8 mouse cellular contexts compared by ENCODE assay signal in the genomic region with DNA sequence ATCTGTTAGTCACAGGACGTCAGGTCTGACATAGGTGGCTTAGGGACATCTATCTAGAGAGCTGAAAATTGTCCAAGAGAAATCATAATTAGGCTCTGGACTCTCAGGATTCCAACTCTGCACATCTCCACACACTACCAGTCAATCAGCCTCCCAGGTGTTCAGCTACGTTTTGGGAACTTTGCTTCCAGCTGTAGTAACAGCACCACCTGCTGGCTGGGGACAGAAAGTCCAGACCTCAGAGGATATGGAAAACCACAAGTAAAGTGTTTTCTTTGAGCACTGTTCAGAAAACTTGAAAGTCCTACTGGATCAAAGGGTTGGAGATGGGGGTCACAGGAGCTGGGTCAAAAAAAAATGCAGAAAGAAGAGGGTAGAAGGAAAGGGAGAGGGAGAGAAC. TPM values are rescaled to one million over a fixed set of nuclear protein-coding genes. Genes with fewer than 3 reads are reported as not detected.
DNase-seq lines count a peak whose midpoint lies in the region; ATAC-seq lines count a peak whose summit lies in the region.

No protein-coding gene starts in this region.

- no peaks in the 10 kb centered on the region for H3K9me3 ChIP-seq in midbrain, embryonic 10.5 days (replicated peaks)
- H3K9me3 ChIP-seq in midbrain, embryonic 13.5 days = no peaks in the 10 kb centered on the region

- H3K27me3 ChIP-seq in midbrain, embryonic 10.5 days (ENCODE audit: low read depth, poor library complexity, severe bottlenecking) = no peaks in the 10 kb centered on the region
- no peaks in the 10 kb centered on the region for H3K27me3 ChIP-seq in midbrain, embryonic 13.5 days

- no peaks in the 10 kb centered on the region for H3K4me1 ChIP-seq in midbrain, embryonic 10.5 days
- H3K4me1 ChIP-seq in midbrain, embryonic 13.5 days (replicated peaks) = no peaks in the 10 kb centered on the region

- H3K4me3 ChIP-seq in midbrain, embryonic 10.5 days = no peak overlapping the region
- H3K4me3 ChIP-seq in midbrain, embryonic 13.5 days (replicated peaks) = no peak overlapping the region

- WGBS in midbrain, embryonic 10.5 days = 27% methylated on average over 2 of the region's 2 CpGs
- 23% methylated on average over 2 of the region's 2 CpGs for WGBS in midbrain, embryonic 13.5 days

- DNase-seq in cerebellum, postnatal 14 days = peak; percentile 16 to 61
- DNase-seq in cerebellum, adult 11-12 months = no peak
- peak; percentile 12 for DNase-seq in midbrain, embryonic 10.5 days (ENCODE audit: low spot score)
- DNase-seq in adrenal gland, adult 18-20 months (ENCODE audit: low spot score in 2 of 2) = peak; percentile 36 to 41
- peak; percentile 47 for DNase-seq in lung, postnatal 10 days
- peak; percentile 48 for DNase-seq in testis, postnatal 14 days (ENCODE audit: low spot score)

- no peak overlapping the region for H3K27ac ChIP-seq in midbrain, embryonic 10.5 days (replicated peaks)
- no peak overlapping the region for H3K27ac ChIP-seq in midbrain, embryonic 13.5 days

- no peak overlapping the region for H3K4me2 ChIP-seq in midbrain, embryonic 13.5 days (replicated peaks)

- no peaks in the 10 kb centered on the region for H3K36me3 ChIP-seq in midbrain, embryonic 10.5 days
- H3K36me3 ChIP-seq in midbrain, embryonic 13.5 days = no peaks in the 10 kb centered on the region

- ATAC-seq in midbrain, embryonic 13.5 days = no peak
- peak; percentile 60 for ATAC-seq in granulocyte monocyte progenitor cell, adult 5-6 weeks (replicated peaks; ENCODE audit: poor library complexity, severe bottlenecking)

- H3K9ac ChIP-seq in midbrain, embryonic 13.5 days (replicated peaks) = no peak overlapping the region

RNA-seq across cellular contexts. Expression of a gene that starts 12.5 kb away (rescaled TPM):
- polyA plus RNA-seq in midbrain, embryonic 10.5 days (2016; fragmentation: Nextera tagmentation; extraction: Ambion mirVana) = 12.6 and 15.2 TPM in 2 replicates
- polyA plus RNA-seq in midbrain, embryonic 13.5 days (2015; fragmentation: Nextera tagmentation; extraction: Ambion mirVana) = 27.2 and 27.9 TPM in 2 replicates
- total RNA-seq in adrenal gland, adult 18-20 months (2021) = 10 to 100 TPM; 19.3 to 21.4 TPM
- total RNA-seq in granulocyte monocyte progenitor cell, adult 5-6 weeks (2014; fragmentation: Nextera tagmentation) = 6.7 and 9.1 TPM in 2 replicates
- 3.7 and 4.4 TPM in 2 replicates for total RNA-seq in granulocyte monocyte progenitor cell, adult 5-6 weeks (2017)

RNA-seq across cellular contexts. Expression of a gene that starts 44.8 kb away (rescaled TPM):
- polyA plus RNA-seq in midbrain, embryonic 10.5 days (2016; fragmentation: Nextera tagmentation; extraction: Ambion mirVana) = not detected in 2 replicates
- polyA plus RNA-seq in midbrain, embryonic 13.5 days (2015; fragmentation: Nextera tagmentation; extraction: Ambion mirVana) = not detected in 2 replicates
- not detected for total RNA-seq in adrenal gland, adult 18-20 months (2021)
- total RNA-seq in granulocyte monocyte progenitor cell, adult 5-6 weeks (2014; fragmentation: Nextera tagmentation) = not detected in 2 replicates
- total RNA-seq in granulocyte monocyte progenitor cell, adult 5-6 weeks (2017) = not detected in 2 replicates

RNA-seq across cellular contexts. Expression of a gene that starts 56.0 kb away (rescaled TPM):
- not detected in 2 replicates for polyA plus RNA-seq in midbrain, embryonic 10.5 days (2016; fragmentation: Nextera tagmentation; extraction: Ambion mirVana)
- polyA plus RNA-seq in midbrain, embryonic 13.5 days (2015; fragmentation: Nextera tagmentation; extraction: Ambion mirVana) = not detected in 2 replicates
- total RNA-seq in adrenal gland, adult 18-20 months (2021) = not detected
- not detected in 2 replicates for total RNA-seq in granulocyte monocyte progenitor cell, adult 5-6 weeks (2014; fragmentation: Nextera tagmentation)
- total RNA-seq in granulocyte monocyte progenitor cell, adult 5-6 weeks (2017) = not detected in 2 replicates
